Mouse (Mus musculus): ENCODE measurements around the gene 1700001C19Rik.

The 1700001C19Rik gene

DNA sequence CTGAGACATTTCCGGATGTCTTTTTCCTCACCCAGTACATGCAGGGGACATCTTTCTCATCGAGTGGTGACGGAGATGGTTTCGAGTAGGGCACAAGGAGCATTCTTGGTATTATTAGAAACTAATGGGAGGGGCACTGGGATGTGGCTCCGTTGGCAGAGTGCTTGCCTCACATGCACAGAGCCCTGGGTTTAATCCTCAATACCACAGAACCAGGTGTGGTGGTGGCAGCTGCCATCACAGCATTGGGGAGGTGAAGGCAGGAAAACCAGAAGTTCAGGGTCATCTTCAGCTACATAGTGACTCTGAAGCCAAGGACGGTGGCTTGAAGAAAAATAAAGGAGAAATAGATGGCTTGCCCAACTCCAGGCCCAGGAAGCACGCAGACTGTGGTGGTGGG is 25.0 kb upstream of the 1700001C19Rik start:
- in situ Hi-C loops (cut with MboI, MseI), result no loop called here

DNA sequence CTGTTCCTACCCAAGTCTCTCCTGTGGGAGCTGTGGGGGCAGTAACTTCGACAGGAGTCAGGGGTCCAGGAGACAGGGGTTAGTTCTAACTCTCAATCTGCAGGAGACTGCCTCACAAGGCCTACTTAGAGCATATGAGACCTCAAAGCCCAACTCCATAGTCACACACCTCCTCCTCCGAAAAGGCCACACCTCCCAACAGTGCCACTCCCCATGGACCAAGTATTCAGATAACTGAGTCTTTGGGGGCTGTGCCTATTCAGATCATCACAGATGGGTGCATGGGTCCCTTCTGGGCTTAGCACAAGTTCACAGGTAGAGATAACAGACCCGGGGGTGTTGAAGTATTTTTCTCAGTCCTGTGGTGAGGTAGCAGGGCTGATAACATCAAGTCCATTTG is 24.5 kb upstream of the 1700001C19Rik start:
- in situ Hi-C loops (cut with MboI, MseI), result no loop called here

DNA sequence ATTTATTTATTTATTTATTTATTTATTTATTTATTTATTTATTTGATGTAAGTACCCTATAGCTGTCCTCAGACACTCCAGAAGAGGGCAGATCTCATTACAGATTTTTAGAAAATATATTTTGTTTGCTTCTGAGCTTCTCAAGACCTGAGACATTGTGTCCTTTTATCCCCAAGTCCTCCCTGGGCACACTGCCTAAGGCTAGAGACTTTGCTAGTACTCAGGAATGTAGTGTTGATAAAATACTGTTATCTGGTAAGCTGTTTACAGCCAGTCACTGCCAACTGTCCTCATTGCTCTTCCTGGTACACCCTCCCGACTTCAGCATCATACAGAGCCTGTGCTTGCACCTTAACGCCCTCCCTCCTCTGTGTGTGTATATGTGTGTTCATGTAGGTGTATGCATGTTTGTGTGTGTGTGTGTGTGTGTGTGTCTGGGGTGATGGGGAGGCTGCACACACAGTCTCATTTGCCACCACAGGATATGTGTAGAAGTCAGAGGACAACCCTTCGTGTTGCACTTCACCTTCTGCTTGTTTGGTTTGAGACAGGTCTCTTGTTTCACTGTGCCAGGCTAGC is 22.3 kb upstream of the 1700001C19Rik start:
- in situ Hi-C loops (cut with MboI, MseI), result no loop called here

- in situ Hi-C loops (cut with MboI, MseI), result no loop called here
Measured at GRCm38 (mm10) chr17:47458936-47459335, 21.8 kb upstream of the 1700001C19Rik start.

DNA sequence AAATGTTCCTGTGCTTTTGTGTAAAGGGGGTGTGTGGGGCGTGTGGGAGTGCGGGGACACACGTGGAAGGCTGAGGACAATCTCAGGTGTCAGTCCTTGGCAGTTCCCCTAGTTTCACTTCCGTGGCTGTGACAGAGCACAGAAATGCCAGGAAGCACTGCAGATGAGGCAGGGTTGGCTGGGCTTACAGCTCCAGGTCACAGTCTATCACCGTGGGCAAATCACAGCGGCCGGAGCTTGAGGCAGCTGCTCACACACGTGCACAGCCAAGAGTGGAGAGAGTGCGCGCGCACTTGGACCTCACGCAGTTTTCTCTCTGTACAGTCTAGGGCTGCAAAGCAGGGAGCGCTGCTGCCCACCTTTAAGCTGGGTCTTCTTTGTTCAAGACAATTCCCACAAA is 21.1 kb upstream of the 1700001C19Rik start:
- in situ Hi-C loops (cut with MboI, MseI), result no loop called here

GRCm38 (mm10) chr17:47454675-47455074 is 17.5 kb upstream of the 1700001C19Rik start:
- in situ Hi-C loops (cut with MboI, MseI), result no loop called here

DNA sequence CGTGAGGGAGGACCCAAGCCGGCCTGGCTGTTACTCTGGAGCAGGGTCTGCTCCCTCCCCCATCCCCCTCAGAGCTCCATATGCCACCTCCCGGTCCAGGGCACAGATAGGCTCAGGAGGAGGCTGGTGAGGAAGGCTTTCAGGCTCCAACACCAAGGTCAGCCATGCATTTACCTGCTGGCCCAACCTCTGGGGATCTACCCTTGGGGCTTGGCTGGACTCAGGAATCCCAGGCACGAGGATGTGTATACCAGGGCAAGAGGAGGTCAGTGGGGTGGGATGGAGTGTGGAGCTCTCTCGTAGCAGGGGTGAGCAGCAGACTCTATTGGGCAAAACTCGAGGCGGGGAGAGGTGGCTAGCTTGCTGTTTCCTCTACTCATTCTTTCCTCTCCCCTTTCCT is 15.7 kb upstream of the 1700001C19Rik start:
- in situ Hi-C loops (cut with MboI, MseI), result no loop called here

GRCm38 (mm10) chr17:47450880-47451565 is 13.8 kb upstream of the 1700001C19Rik start:
- in situ Hi-C loops (cut with MboI, MseI), result no loop called here

- in situ Hi-C loops (cut with MboI, MseI), result no loop called here
Measured at GRCm38 (mm10) chr17:47450239-47450638, 13.1 kb upstream of the 1700001C19Rik start.

- in situ Hi-C loops (cut with MboI, MseI), result no loop called here
Measured at GRCm38 (mm10) chr17:47449432-47449831, 12.3 kb upstream of the 1700001C19Rik start.

GRCm38 (mm10) chr17:47448523-47449372 is 11.6 kb upstream of the 1700001C19Rik start:
- in situ Hi-C loops (cut with MboI, MseI), result no loop called here

DNA sequence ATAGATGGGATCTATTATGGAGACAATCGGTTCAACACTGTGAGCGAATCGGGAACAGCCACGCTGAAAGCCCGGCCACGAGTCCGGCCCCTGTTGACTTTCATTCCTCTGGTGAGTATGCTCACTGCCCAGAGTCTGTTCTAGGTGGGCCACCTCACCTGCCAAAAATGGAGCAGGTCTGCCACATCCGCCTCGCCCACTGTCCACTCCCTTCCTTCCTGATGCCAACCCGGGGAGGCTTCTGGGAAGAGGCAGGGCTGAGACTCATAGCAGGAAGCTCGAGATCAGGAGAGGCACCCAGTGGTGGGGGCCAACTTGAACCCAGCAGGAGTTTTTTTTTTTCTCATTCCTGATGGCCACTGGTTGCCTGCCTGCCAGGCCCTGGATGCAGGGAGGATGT is 9.4 kb upstream of the 1700001C19Rik start:
- in situ Hi-C loops (cut with MboI, MseI), result no loop called here

DNA sequence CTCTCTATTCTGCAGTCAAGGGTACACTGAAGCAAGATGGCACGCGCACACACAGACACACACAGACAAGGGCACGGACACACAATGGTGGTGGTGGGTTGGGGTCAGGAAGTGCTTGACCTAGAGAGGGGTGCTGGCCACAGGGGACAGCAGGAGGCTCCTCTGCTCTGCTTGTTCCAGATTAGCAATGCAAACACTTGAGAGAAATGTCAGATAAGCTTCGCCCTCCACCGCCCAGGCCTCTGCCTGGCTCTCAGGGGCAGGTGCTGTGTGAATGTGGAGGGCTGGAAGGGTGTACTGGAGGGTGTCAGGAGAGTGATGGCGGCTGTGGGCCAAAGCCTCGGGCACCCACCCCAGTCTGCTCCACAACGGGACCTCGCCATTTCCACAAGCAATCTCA is 8.8 kb upstream of the 1700001C19Rik start:
- in situ Hi-C loops (cut with MboI, MseI), result no loop called here

DNA sequence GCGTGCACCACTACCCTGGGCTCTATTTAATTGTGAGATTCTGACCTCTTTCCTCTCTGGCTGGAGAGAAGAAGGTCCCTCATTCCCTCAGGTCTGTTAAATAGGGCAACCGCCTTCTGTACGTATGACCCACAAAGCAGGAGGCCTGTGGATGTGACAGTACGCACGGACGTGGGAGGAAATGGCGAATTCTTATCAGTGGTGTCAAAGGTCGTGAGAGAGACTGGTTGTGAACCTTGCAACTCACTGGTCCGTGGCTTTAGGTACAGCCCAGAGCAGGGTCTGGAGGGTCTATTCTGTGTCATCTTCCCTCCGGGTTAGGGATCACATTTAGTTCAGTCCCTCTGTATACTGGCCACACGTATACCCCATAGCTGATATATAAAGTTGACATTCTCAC is 8.3 kb upstream of the 1700001C19Rik start:
- in situ Hi-C loops (cut with MboI, MseI), result no loop called here

DNA sequence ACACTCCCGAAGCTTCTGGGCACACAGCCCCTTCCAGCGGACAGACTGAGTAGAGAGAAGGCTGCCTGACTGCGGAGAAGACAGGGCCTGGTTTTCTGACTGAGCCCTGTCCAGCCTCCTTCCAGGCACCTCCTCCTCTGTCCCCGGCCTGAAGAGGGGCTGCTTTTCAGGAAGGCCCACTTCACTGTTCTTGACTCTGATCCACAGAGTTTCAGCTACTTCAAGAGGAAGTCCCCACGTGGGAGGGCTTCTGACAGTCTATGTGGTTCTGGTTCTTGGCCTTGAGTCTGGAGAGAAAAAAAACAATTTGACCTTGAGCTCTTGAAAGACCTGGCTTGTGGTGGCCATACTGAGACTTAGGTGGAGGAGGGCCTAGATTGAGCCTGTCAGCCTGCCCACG is 6.9 kb upstream of the 1700001C19Rik start:
- in situ Hi-C loops (cut with MboI, MseI), result no loop called here

GRCm38 (mm10) chr17:47442271-47442670 is 5.1 kb upstream of the 1700001C19Rik start:
- in situ Hi-C loops (cut with MboI, MseI), result no loop called here

DNA sequence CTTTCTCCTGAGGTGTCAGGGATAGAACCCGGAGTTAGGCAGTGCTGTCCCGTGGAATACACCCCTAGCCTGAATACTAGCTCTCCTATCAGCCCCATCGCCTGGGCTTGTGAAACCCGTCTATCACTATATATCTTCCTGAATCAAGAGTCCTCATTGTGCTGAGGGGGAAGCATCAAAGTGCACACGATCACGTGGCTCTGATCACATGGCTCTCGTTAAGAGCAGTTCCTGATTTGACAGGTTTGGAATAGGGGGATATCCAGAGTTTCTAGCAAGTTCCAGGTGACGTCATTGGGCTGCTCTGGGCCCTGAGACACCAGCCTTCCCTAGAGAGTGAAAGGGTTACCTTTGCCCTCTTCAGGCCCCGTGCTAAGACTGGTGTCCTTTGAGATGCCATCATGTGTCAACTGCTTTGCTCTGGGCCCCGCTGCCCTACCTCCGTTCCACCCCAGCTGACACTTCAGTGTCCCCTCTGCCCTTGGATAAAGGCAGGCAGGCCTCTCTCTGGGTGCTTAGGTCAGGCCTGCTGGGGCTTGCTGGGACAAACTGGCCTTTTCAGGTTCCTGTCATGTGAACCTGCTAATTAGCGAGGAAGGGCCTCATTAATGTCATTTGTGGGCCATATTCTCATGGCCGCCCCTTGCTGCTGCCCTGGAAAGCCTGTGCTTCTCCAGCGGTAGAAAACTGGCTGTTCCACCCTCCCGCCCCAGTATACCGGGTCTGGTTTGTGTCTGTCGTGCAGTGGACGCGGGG is 4.3 kb upstream of the 1700001C19Rik start:
- in situ Hi-C loops (cut with MboI, MseI), result no loop called here

DNA sequence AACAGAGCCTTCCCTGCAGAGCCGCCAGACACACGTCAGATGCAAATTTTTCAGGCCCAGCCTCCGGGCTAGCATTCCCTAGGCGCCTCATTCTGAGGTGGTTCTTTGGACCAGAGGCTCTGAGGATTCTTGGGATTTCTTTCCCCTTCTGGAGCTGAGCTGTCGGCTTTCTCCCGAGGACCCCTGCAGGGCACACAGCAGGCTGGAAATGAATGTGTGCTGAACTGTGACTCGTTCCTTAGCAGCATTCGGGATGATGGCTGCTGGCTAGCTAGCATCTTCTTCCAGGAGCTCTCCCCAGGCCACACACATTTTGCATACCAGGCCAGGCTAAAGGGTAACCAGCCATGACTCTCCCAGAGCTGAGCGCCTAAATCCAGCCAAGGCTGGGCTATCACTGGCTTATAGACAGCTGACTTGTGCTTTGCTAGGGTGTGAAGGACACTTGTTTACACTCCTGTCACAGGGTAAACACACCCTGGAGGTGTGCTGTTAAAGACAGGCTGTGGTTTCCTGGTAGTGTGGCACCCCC is 3.2 kb upstream of the 1700001C19Rik start:
- in situ Hi-C loops (cut with MboI, MseI), result no loop called here

DNA sequence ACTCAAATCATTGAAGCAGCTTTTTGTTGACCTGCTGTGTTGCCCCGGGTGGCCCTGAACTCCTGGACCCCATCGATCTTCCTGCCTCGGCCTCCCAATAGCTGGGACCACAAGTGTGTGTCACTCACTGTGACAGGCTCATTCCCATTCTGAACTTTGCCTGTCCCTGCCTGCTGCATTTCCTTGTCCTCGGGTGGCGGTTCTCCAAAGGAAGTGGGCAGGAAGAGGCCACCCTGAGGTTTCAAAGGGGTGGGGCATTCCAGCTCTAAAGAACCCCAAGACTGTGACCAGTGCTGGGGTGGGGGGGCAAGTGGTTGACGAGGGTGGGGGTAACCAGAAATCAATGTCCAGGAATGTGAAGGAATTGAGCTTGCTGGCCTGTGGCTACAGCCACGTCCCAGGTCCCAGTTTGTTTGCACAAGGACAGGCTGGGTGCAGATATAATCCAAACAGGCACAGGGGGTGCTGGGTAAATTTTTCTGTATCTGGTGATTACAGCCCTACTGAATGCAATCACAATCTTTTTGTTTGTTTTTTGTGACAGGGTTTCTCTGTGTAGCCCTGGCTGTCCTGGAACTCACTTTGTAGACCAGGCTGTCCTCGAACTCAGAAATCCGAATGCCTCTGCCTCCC is 2.3 kb upstream of the 1700001C19Rik start:
- in situ Hi-C loops (cut with MboI, MseI), result no loop called here

DNA sequence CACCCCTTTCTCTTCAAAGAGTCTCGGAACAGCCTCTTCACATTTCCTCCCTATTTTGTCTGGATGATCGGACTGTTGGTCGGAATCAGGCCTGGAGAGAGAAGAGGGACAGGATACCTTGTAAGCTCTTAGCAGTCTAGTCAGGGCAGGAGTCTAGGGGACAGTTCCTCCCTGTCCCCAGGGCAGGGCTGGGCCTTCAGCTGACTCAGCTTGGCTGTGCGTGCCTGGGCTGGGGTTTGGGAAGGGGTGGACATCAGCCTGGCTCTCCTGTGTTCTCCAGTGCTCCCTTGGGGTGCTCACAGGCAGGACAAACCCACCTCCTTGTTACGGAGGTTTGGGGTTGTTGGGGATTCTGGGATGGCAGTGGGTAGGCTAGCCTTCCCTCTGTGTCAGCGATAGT is 1.4 kb upstream of the 1700001C19Rik start:
- in situ Hi-C loops (cut with MboI, MseI), result no loop called here
